Mouse (Mus musculus) kidney, embryonic 16.5 days (tissue): ENCODE measurements around the gene A130010J15Rik. TPM values are rescaled to one million over a fixed set of nuclear protein-coding genes. Genes with fewer than 3 reads are reported as not detected.

Source experiments
- ATAC-seq: fragments of 200-750 bp; cut with Nextera tagmentation; 2 replicates; pipeline ENCODE4 v1.8.0; 2017; ENCODE audit warnings: moderate TSS enrichment; ENCODE audit not compliant: low FRiP score, low TSS enrichment
- H3K27ac ChIP-seq: fragments of 300-500 bp; sonication (generic); 2 replicates; pipeline ENCODE4 v1.5.1; 2014; ENCODE audit warnings: low read length
- H3K27me3 ChIP-seq: fragments of 300-500 bp; sonication (generic); 2 replicates; pipeline ENCODE4 v1.6.1; 2014; ENCODE audit warnings: low read length, control low read depth, mixed read lengths; ENCODE audit not compliant: insufficient read depth
- H3K36me3 ChIP-seq: fragments of 300-500 bp; sonication (generic); 2 replicates; pipeline ENCODE4 v1.6.1; 2014; ENCODE audit warnings: low read length, control low read depth, mixed read lengths; ENCODE audit not compliant: insufficient read depth
- H3K4me1 ChIP-seq: fragments of 300-500 bp; sonication (generic); 2 replicates; pipeline ENCODE4 v1.6.1; 2014; ENCODE audit warnings: low read length, control low read depth, mixed read lengths; ENCODE audit not compliant: insufficient read depth
- H3K4me2 ChIP-seq: fragments of 300-500 bp; sonication (generic); replicated peaks from 2 replicates; pipeline ENCODE4 v1.6.1; 2014; ENCODE audit warnings: low read depth, low read length
- H3K4me3 ChIP-seq: fragments of 300-500 bp; sonication (generic); 2 replicates; pipeline ENCODE4 v1.5.1; 2014; ENCODE audit warnings: mild to moderate bottlenecking, low read length
- H3K9ac ChIP-seq: fragments of 300-500 bp; sonication (generic); replicated peaks from 2 replicates; pipeline ENCODE4 v1.6.1; 2014; ENCODE audit warnings: low read length
- H3K9me3 ChIP-seq: fragments of 300-500 bp; sonication (generic); 2 replicates; pipeline ENCODE4 v1.6.1; 2016; ENCODE audit warnings: low read length, control low read depth
- WGBS: fragments of 180-500 bp; shearing (Covaris S2); extraction: QIAGEN DNeasy Blood & Tissue Kit; methylation state at CpG from one replicate; pipeline ENCODE4 v1.1.7; 2014; 5-methylcytosine and 5-hydroxymethylcytosine counted together
- polyA plus RNA-seq: library from polyadenylated mRNA; unstranded; fragments of >200 nt; fragmentation: Nextera tagmentation; extraction: Ambion mirVana; gene quantifications from 2 replicates; pipeline ENCODE4 v1.2.1, GENCODE M21; 2015

Gene A130010J15Rik
- polyA plus RNA-seq, 1 experiment from 2014 or later: 17.1 TPM

DNA sequence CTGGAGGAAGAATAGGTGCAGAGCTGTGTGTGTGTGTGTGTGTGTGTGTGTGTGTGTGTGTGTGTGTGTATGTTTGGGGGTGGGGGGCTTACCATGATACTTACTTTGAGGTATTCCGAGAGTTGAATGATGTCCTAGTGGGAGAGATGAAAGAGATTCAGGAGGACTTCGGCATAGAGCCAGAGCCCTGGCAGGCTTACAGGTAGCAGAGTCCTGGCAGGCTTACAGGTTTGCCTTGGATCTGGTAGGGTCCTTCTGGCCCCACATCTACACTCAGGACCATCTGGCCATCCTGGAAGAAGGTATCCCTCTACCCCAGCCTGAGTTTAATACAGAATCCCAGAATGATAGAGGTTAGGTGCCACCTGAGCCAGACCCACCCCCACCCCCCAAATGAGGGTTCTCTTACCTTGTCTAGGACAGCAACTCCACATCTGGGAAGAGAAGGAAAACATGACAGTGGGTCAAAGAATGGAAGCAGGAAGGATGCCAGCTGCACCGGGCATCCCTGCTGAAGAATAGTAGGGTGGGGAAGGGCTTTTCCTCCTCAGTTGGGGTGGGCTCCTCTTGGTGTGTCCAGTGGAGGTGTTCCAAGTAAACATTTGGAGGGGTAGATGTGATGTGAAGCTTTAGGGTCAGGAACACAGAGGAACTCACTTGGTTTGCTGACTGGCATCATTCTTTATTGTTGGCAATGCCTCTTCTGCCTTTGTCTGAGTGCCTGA lies 26.7 kb downstream of the A130010J15Rik start:
- Histone ChIP-seq H3K27me3 (no peaks in the 10 kb centered on the region), H3K4me3 (no peak overlapping the region), H3K4me2 (no peak overlapping the region), H3K36me3 (no peaks in the 10 kb centered on the region), H3K27ac (no peak overlapping the region), H3K4me1 (peaks cover 9% of the 10 kb centered on the region), H3K9ac (no peak overlapping the region), H3K9me3 (no peaks in the 10 kb centered on the region)
- no peak for ATAC-seq
- 87% methylated on average over 3 of the region's 3 CpGs for WGBS

DNA sequence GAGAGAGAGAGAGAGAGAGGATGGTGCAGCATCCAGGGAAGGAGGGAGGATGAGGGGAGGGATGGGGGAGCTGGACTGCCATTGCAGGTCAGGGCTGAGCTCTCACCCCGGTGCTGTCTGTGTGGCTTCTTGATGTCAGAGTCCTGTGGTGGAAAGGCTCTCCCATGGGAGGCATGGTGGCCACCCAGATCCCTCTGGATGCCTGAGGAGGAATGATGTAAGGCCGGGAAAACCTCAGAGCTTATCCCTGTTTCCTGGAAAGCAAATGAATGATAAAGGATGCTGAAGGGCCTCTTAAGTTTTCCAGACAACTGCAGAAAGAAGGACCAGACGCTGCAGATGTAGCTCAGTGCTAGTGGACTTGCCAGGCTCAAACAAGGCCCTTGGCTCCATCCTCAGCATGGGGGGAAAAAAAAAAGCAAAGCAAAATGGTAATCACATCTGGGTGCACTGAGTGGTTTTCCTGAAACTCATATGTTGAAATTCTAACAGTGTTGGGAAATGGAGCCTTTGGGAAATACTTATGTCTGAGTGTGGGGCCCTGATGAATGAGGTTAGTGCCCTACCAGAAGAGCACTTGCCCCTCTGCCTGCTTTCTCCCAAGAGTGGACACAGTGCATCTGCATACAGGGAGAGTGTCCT lies 27.4 kb downstream of the A130010J15Rik start:
- Histone ChIP-seq H3K36me3 (no peaks in the 10 kb centered on the region), H3K27me3 (no peaks in the 10 kb centered on the region), H3K9me3 (no peaks in the 10 kb centered on the region), H3K27ac (no peak overlapping the region), H3K9ac (no peak overlapping the region), H3K4me1 (peaks cover 2% of the 10 kb centered on the region; the same call in 1 of the 2 replicates), H3K4me3 (no peak overlapping the region), H3K4me2 (no peak overlapping the region)
- WGBS: 75% methylated on average over 3 of the region's 3 CpGs
- no peak for ATAC-seq

DNA sequence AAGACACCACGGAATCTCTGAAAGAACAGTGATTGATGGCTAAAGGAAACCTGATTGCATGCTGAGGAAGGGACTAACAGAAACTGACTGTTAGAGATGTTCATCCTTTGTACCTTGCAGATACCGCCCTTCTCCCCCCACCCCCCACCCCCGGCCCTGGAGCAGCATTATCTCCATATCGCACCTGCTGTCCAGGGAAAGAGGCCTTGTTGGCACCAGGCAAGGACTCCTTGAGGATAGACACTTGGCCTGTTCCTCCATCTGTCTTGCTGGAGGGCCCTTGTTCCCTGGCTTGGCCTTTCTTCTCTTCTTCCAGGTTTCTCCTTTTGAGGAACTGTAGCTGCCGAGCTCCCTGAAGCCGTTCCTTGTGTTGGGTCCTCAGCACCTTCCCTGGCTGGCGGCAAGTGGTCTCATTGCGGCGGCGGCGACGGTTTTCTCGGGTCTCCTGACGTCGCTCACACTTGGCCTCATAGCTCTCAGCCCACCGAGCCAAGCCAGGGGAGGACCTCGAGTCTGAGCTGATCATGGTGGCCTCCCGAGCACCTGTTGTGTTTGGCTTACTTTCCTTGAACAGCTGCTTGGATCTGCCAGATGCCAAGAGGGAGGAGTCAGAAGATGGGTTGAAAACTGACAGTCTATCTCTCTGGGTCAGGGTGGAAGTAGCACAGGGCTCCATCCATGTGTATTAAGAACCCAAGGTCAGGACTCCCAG lies 29.8 kb downstream of the A130010J15Rik start:
- no peaks in the 10 kb centered on the region for H3K9me3 ChIP-seq
- no peaks in the 10 kb centered on the region for H3K36me3 ChIP-seq
- H3K4me2 ChIP-seq: no peak overlapping the region
- H3K4me1 ChIP-seq: no peaks in the 10 kb centered on the region
- H3K27me3 ChIP-seq: no peaks in the 10 kb centered on the region
- WGBS: 89% methylated on average over 18 of the region's 18 CpGs
- H3K4me3 ChIP-seq: no peak overlapping the region
- H3K27ac ChIP-seq: no peak overlapping the region
- no peak for ATAC-seq
- no peak overlapping the region for H3K9ac ChIP-seq

- 95% methylated on average over 2 of the region's 2 CpGs for WGBS
- H3K4me1 ChIP-seq: no peaks in the 10 kb centered on the region
- H3K27me3 ChIP-seq: no peaks in the 10 kb centered on the region
Observed at GRCm38 (mm10) chr1:193198312-193198711, 30.5 kb downstream of the A130010J15Rik start.

GRCm38 (mm10) chr1:193200640-193201382 lies 33.0 kb downstream of the A130010J15Rik start:
- no peaks in the 10 kb centered on the region for H3K9me3 ChIP-seq
- 88% methylated on average over 8 of the region's 8 CpGs for WGBS
- no peak for ATAC-seq

More at GRCm38 (mm10) chr1:193198312-193198711, 30.5 kb downstream of the A130010J15Rik start:
- Histone ChIP-seq H3K9me3 (no peaks in the 10 kb centered on the region), H3K4me3 (no peak overlapping the region), H3K27ac (no peak overlapping the region), H3K9ac (no peak overlapping the region), H3K36me3 (no peaks in the 10 kb centered on the region), H3K4me2 (no peak overlapping the region)
- no peak for ATAC-seq

DNA sequence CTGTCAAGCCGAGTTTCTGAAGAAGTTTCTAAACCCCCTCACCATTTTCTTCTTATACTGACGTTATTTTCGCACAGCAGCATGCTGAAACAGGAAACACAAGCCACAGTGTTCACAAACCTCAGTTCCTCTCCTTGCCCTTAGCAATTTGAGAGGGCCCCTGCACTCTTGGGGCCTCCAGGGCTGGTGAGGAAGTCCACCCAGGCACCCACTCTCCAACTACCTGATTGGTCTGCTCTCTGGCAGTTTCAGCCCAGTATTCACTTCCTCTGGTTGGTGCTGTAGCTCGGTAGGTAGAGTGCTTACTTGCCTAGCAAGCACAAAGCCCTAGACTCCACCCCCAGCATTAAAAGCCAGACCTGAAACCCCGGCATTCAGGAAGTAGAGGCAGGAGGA lies 33.5 kb downstream of the A130010J15Rik start, which contains the start of gene Traf3ip3:
Traf3ip3 (minus strand) TSS at position 321 of the 396 bp plus-strand sequence.
- Histone ChIP-seq H3K4me1 (no peaks in the 10 kb centered on the region), H3K9me3 (no peaks in the 10 kb centered on the region), H3K4me2 (no peak within 1 kb of the TSS), H3K27ac (no peak within 1 kb of the TSS), H3K9ac (no peak within 1 kb of the TSS), H3K4me3 (no peak within 1 kb of the TSS), H3K27me3 (no peaks in the 10 kb centered on the region), H3K36me3 (no peaks in the 10 kb centered on the region)
- ATAC-seq: no peak
- 52% methylated on average over 5 of the region's 5 CpGs for WGBS

More at GRCm38 (mm10) chr1:193200640-193201382, 33.0 kb downstream of the A130010J15Rik start:
- H3K9ac ChIP-seq: no peak overlapping the region
- H3K4me1 ChIP-seq: no peaks in the 10 kb centered on the region
- no peak overlapping the region for H3K27ac ChIP-seq
- no peaks in the 10 kb centered on the region for H3K27me3 ChIP-seq
- H3K36me3 ChIP-seq: no peaks in the 10 kb centered on the region
- H3K4me2 ChIP-seq: no peak overlapping the region
- H3K4me3 ChIP-seq: no peak overlapping the region

- 73% methylated on average over 2 of the region's 2 CpGs for WGBS
- no peaks in the 10 kb centered on the region for H3K36me3 ChIP-seq
- ATAC-seq: no peak
- no peaks in the 10 kb centered on the region for H3K9me3 ChIP-seq
- H3K9ac ChIP-seq: no peak overlapping the region
- no peak overlapping the region for H3K4me2 ChIP-seq
- H3K27ac ChIP-seq: no peak overlapping the region
- H3K4me1 ChIP-seq: no peaks in the 10 kb centered on the region
- H3K27me3 ChIP-seq: no peaks in the 10 kb centered on the region
- no peak overlapping the region for H3K4me3 ChIP-seq
Observed at GRCm38 (mm10) chr1:193203821-193204220, 36.0 kb downstream of the A130010J15Rik start.

DNA sequence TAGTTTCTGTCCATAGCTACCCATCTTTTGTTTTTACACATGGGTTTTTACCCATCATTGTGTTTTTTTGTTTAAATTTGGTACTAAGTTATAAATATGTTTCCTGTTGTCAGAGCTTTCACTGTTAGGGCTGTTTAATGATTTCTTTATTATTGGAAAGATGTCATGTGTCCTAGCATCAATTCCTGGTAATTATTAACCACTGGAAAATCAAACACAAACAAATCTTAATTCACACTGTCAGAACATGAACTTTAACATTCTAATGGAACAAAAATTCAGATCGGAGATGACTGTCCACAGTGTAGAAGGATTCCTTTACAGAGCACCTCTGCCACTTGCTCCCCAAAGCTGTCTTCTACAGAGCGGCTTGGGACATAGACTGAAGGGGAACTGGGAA lies 37.6 kb downstream of the A130010J15Rik start:
- 89% methylated on average over 2 of the region's 2 CpGs for WGBS
- no peak for ATAC-seq
- no peaks in the 10 kb centered on the region for H3K36me3 ChIP-seq

GRCm38 (mm10) chr1:193207503-193207902 lies 39.7 kb downstream of the A130010J15Rik start, which contains the start of gene Lamb3:
Gene Lamb3, plus strand, starts transcription at chr1:193207699.
- no peak for ATAC-seq
- no peak within 1 kb of the TSS for H3K4me3 ChIP-seq
- 82% methylated on average over 3 of the region's 3 CpGs for WGBS
- no peaks in the 10 kb centered on the region for H3K27me3 ChIP-seq
- H3K4me1 ChIP-seq: no peaks in the 10 kb centered on the region
- H3K9me3 ChIP-seq: no peaks in the 10 kb centered on the region
- H3K9ac ChIP-seq: no peak within 1 kb of the TSS
- no peak within 1 kb of the TSS for H3K4me2 ChIP-seq
- H3K27ac ChIP-seq: no peak within 1 kb of the TSS
- H3K36me3 ChIP-seq: no peaks in the 10 kb centered on the region

More for the DNA sequence above, 37.6 kb downstream of the A130010J15Rik start:
- Histone ChIP-seq H3K4me1 (no peaks in the 10 kb centered on the region), H3K9me3 (no peaks in the 10 kb centered on the region), H3K4me2 (no peak overlapping the region), H3K9ac (no peak overlapping the region), H3K27ac (no peak overlapping the region), H3K27me3 (no peaks in the 10 kb centered on the region), H3K4me3 (no peak overlapping the region)
